Mouse (Mus musculus): Measurements from ENCODE around the gene Gm4985.

DNA sequence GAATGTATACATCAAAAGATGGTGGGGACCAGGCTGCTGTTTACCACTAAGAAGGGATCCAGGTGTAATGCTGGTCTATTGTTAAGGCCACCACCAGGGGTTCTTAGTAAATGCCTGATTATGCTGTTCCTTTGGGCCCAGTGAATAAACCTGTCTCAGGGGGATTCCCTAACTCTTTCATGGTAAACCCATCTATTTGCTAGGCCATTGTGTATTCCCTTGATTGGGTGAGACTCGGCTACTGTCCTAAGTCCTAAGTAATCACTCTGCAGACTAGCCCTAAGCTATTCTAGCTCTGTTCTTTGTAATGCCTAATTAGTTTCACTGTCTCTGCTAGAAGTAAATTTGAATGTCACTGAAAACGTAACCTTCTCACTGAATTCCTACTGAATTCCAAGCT lies 4.6 kb downstream of the Gm4985 start:
- no peak for TF ChIP-seq GATA1 (IDR thresholded peaks at IDR 0.05; ENCODE audit: borderline replicate concordance, low read length)
- TF ChIP-seq FLI1 (IDR thresholded peaks at IDR 0.05; ENCODE audit: low read length): no peak
